Mouse (Mus musculus): ENCODE measurements around the gene Prlhr.

Gene Prlhr

GRCm38 (mm10) chr19:60432347-60433129, 35.6 kb downstream of the Prlhr start:
- no peak for DNase-seq (ENCODE audit: low spot score)

GRCm38 (mm10) chr19:60417611-60418010, 50.5 kb downstream of the Prlhr start:
- DNase-seq (ENCODE audit: low spot score) = no peak

Measured in urinary bladder, postnatal 25 days (tissue).